Mouse (Mus musculus) C2C12 (cell line): Measurements from ENCODE around the gene Sbf2.

Source experiments
- CTCF ChIP-seq: IDR thresholded peaks from one replicate; pipeline ENCODE4 v1.5.1; 2011; ENCODE audit not compliant: control insufficient read depth, insufficient read depth, insufficient read length
- MAX ChIP-seq: IDR thresholded peaks from one replicate; pipeline ENCODE4 v1.6.1; 2011; ENCODE audit warnings: mild to moderate bottlenecking, control low read depth
- MYOD1 ChIP-seq: IDR thresholded peaks from one replicate; pipeline ENCODE4 v1.6.1; 2011; ENCODE audit warnings: low read depth; ENCODE audit not compliant: control insufficient read depth, insufficient read length
- USF1 ChIP-seq: IDR thresholded peaks from one replicate; pipeline ENCODE4 v1.6.1; 2011; ENCODE audit warnings: low read depth, mild to moderate bottlenecking, control low read depth, moderate library complexity

- TF ChIP-seq CTCF (no peak), MAX (no peak), USF1 (no peak), MYOD1 (no peak)
Observed at GRCm38 (mm10) chr7:110548268-110548667, 66.5 kb downstream of the Sbf2 start.
